Mouse (Mus musculus): ENCODE data around the gene Treml2. TPM values are rescaled to one million over a fixed set of nuclear protein-coding genes. Genes with fewer than 3 reads are reported as not detected.
"Not testable (repeated sequence)": the region's sequence is repeated elsewhere in the genome, so short reads cannot be mapped to it uniquely, and the experiment has no call there.

Treml2 gene
- total RNA-seq, 1 experiment = 2.3 TPM

GRCm38 (mm10) chr17:48312124-48312523, 12.8 kb downstream of the Treml2 start:
- H3K36me3 ChIP-seq (ENCODE audit: control insufficient read depth, insufficient read depth, low read length, poor library complexity, severe bottlenecking) = no peaks in the 10 kb centered on the region
- no peak overlapping the region for H3K27ac ChIP-seq (ENCODE audit: insufficient read depth, low read depth, low read length, poor library complexity, severe bottlenecking)
- no peaks in the 10 kb centered on the region for H3K4me1 ChIP-seq (ENCODE audit: control insufficient read depth in 2 of 2, insufficient read depth in 2 of 2, low read length in 2 of 2, poor library complexity in 1 of 2)
- no peaks in the 10 kb centered on the region for H3K9me3 ChIP-seq (ENCODE audit: control insufficient read depth, insufficient read depth, low read depth, low read length)
- DNase-seq (ENCODE audit: low read depth, low spot score) = no peak
- in situ Hi-C loops (cut with MboI; ENCODE audit: low sequenced_read_pairs in 2 of 2, unreplicated experiment in 2 of 2) = no loop called here
- TF ChIP-seq ZC3H11A (IDR thresholded peaks at IDR 0.05; ENCODE audit: borderline replicate concordance, low read depth, low read length) (no peak), ZNF384 (IDR thresholded peaks at IDR 0.05; ENCODE audit: low read depth, low read length) (no peak), MAFK (IDR thresholded peaks at IDR 0.05; ENCODE audit: insufficient read depth, low read depth, low read length) (no peak), CHD2 (IDR thresholded peaks at IDR 0.05; ENCODE audit: low read depth, low read length) (no peak), HCFC1 (IDR thresholded peaks at IDR 0.05; ENCODE audit: borderline replicate concordance, insufficient read depth, low read length) (no peak)
- no peak overlapping the region for H3K9ac ChIP-seq (ENCODE audit: insufficient read depth, low read depth, low read length, poor library complexity, severe bottlenecking)
- no peak overlapping the region for H3K4me3 ChIP-seq (ENCODE audit: insufficient read depth in 1 of 2, low read depth in 1 of 2, low read length in 2 of 2, poor library complexity in 1 of 2, severe bottlenecking in 1 of 2)

- H3K4me3 ChIP-seq (ENCODE audit: insufficient read depth in 1 of 2, low read depth in 1 of 2, low read length in 2 of 2, poor library complexity in 1 of 2, severe bottlenecking in 1 of 2) = not testable (repeated sequence)
These were observed 16.7 kb downstream of the Treml2 start, which contains the start of gene B430306N03Rik for GRCm38 (mm10) chr17:48315905-48316579. Gene B430306N03Rik (plus strand): TSS chr17:48316141.

GRCm38 (mm10) chr17:48318686-48319085, 19.4 kb downstream of the Treml2 start:
- H3K36me3 ChIP-seq (ENCODE audit: control insufficient read depth, insufficient read depth, low read length, poor library complexity, severe bottlenecking) = no peaks in the 10 kb centered on the region
- no peaks in the 10 kb centered on the region for H3K9me3 ChIP-seq (ENCODE audit: control insufficient read depth, insufficient read depth, low read depth, low read length)
- no peak overlapping the region for H3K4me3 ChIP-seq (ENCODE audit: insufficient read depth in 1 of 2, low read depth in 1 of 2, low read length in 2 of 2, poor library complexity in 1 of 2, severe bottlenecking in 1 of 2)
- TF ChIP-seq MAFK (IDR thresholded peaks at IDR 0.05; ENCODE audit: insufficient read depth, low read depth, low read length) (no peak), CHD2 (IDR thresholded peaks at IDR 0.05; ENCODE audit: low read depth, low read length) (no peak), ZC3H11A (IDR thresholded peaks at IDR 0.05; ENCODE audit: borderline replicate concordance, low read depth, low read length) (no peak), HCFC1 (IDR thresholded peaks at IDR 0.05; ENCODE audit: borderline replicate concordance, insufficient read depth, low read length) (no peak), ZNF384 (IDR thresholded peaks at IDR 0.05; ENCODE audit: low read depth, low read length) (no peak)
- peaks cover 0 to 3% of the 10 kb centered on the region in 2 experiments; a peak in 1 of 4 replicates for H3K4me1 ChIP-seq (ENCODE audit: control insufficient read depth in 2 of 2, insufficient read depth in 2 of 2, low read length in 2 of 2, poor library complexity in 1 of 2)
- no peak overlapping the region for H3K9ac ChIP-seq (ENCODE audit: insufficient read depth, low read depth, low read length, poor library complexity, severe bottlenecking)
- in situ Hi-C loops (cut with MboI; ENCODE audit: low sequenced_read_pairs in 2 of 2, unreplicated experiment in 2 of 2) = no loop called here
- DNase-seq (ENCODE audit: low read depth, low spot score) = no peak
- H3K27ac ChIP-seq (ENCODE audit: insufficient read depth, low read depth, low read length, poor library complexity, severe bottlenecking) = no peak overlapping the region

More at GRCm38 (mm10) chr17:48315905-48316579, 16.7 kb downstream of the Treml2 start, which contains the start of gene B430306N03Rik:
- DNase-seq (ENCODE audit: low read depth, low spot score); H3K4me1 ChIP-seq (ENCODE audit: control insufficient read depth in 2 of 2, insufficient read depth in 2 of 2, low read length in 2 of 2, poor library complexity in 1 of 2); H3K27ac ChIP-seq (ENCODE audit: insufficient read depth, low read depth, low read length, poor library complexity, severe bottlenecking); in situ Hi-C loops (cut with MboI; ENCODE audit: low sequenced_read_pairs in 2 of 2, unreplicated experiment in 2 of 2); H3K9ac ChIP-seq (ENCODE audit: insufficient read depth, low read depth, low read length, poor library complexity, severe bottlenecking); H3K36me3 ChIP-seq (ENCODE audit: control insufficient read depth, insufficient read depth, low read length, poor library complexity, severe bottlenecking); H3K9me3 ChIP-seq (ENCODE audit: control insufficient read depth, insufficient read depth, low read depth, low read length): not testable (repeated sequence)

GRCm38 (mm10) chr17:48321279-48321678, 22.0 kb downstream of the Treml2 start:
- no peak overlapping the region for H3K4me3 ChIP-seq (ENCODE audit: insufficient read depth in 1 of 2, low read depth in 1 of 2, low read length in 2 of 2, poor library complexity in 1 of 2, severe bottlenecking in 1 of 2)
- no peaks in the 10 kb centered on the region for H3K9me3 ChIP-seq (ENCODE audit: control insufficient read depth, insufficient read depth, low read depth, low read length)
- no peak overlapping the region for H3K27ac ChIP-seq (ENCODE audit: insufficient read depth, low read depth, low read length, poor library complexity, severe bottlenecking)
- no peaks in the 10 kb centered on the region for H3K36me3 ChIP-seq (ENCODE audit: control insufficient read depth, insufficient read depth, low read length, poor library complexity, severe bottlenecking)
- H3K9ac ChIP-seq (ENCODE audit: insufficient read depth, low read depth, low read length, poor library complexity, severe bottlenecking) = no peak overlapping the region
- TF ChIP-seq CHD2 (IDR thresholded peaks at IDR 0.05; ENCODE audit: low read depth, low read length) (no peak), ZC3H11A (IDR thresholded peaks at IDR 0.05; ENCODE audit: borderline replicate concordance, low read depth, low read length) (no peak), MAFK (IDR thresholded peaks at IDR 0.05; ENCODE audit: insufficient read depth, low read depth, low read length) (no peak), ZNF384 (IDR thresholded peaks at IDR 0.05; ENCODE audit: low read depth, low read length) (no peak), HCFC1 (IDR thresholded peaks at IDR 0.05; ENCODE audit: borderline replicate concordance, insufficient read depth, low read length) (no peak)
- DNase-seq (ENCODE audit: low read depth, low spot score) = no peak
- peaks cover 0 to 3% of the 10 kb centered on the region in 2 experiments; a peak in 1 of 4 replicates for H3K4me1 ChIP-seq (ENCODE audit: control insufficient read depth in 2 of 2, insufficient read depth in 2 of 2, low read length in 2 of 2, poor library complexity in 1 of 2)
- in situ Hi-C loops (cut with MboI; ENCODE audit: low sequenced_read_pairs in 2 of 2, unreplicated experiment in 2 of 2) = no loop called here

GRCm38 (mm10) chr17:48323236-48323635, 23.9 kb downstream of the Treml2 start:
- in situ Hi-C loops (cut with MboI; ENCODE audit: low sequenced_read_pairs in 2 of 2, unreplicated experiment in 2 of 2) = no loop called here
- Histone ChIP-seq H3K36me3 (ENCODE audit: control insufficient read depth, insufficient read depth, low read length, poor library complexity, severe bottlenecking) (no peaks in the 10 kb centered on the region), H3K9ac (ENCODE audit: insufficient read depth, low read depth, low read length, poor library complexity, severe bottlenecking) (no peak overlapping the region), H3K9me3 (ENCODE audit: control insufficient read depth, insufficient read depth, low read depth, low read length) (no peaks in the 10 kb centered on the region), H3K4me3 (ENCODE audit: insufficient read depth in 1 of 2, low read depth in 1 of 2, low read length in 2 of 2, poor library complexity in 1 of 2, severe bottlenecking in 1 of 2) (no peak overlapping the region), H3K4me1 (ENCODE audit: control insufficient read depth in 2 of 2, insufficient read depth in 2 of 2, low read length in 2 of 2, poor library complexity in 1 of 2) (peaks cover 0 to 3% of the 10 kb centered on the region in 2 experiments; a peak in 1 of 4 replicates), H3K27ac (ENCODE audit: insufficient read depth, low read depth, low read length, poor library complexity, severe bottlenecking) (no peak overlapping the region)
- TF ChIP-seq MAFK (IDR thresholded peaks at IDR 0.05; ENCODE audit: insufficient read depth, low read depth, low read length) = 0 out of 2 replicates have a peak, but pooled peaks have one; percentile 35
- no peak for TF ChIP-seq HCFC1 (IDR thresholded peaks at IDR 0.05; ENCODE audit: borderline replicate concordance, insufficient read depth, low read length)
- DNase-seq (ENCODE audit: low read depth, low spot score) = peak; percentile 70
